Mouse (Mus musculus) gastrocnemius, postnatal 36 days (tissue): Measurements from ENCODE around the gene Olfr1504. TPM values are rescaled to one million over a fixed set of nuclear protein-coding genes. Genes with fewer than 3 reads are reported as not detected.
"Not testable (repeated sequence)": the region's sequence is repeated elsewhere in the genome, so short reads cannot be mapped to it uniquely, and the experiment has no call there.

Experiments used
- DNase-seq, 2 experiments: peaks; one replicate each; pipeline ENCODE4 v3.0.0; 2022
- intact Hi-C: fragments of 180-260 bp; cut with DNase I; formaldehyde crosslinking; loops from one replicate; pipeline ENCODE4 v1.15.1; 2025
- long read RNA-seq, 2 experiments: library from polyadenylated mRNA; stranded (forward); transcript quantifications; one replicate each; pipeline ENCODE4 v2.0.0; 2021
- total RNA-seq, 2 experiments: library from RNA; stranded (reverse); gene quantifications; 2 replicates each; pipeline ENCODE4 v1.2.3; 2021

Gene Olfr1504
- not detected for total RNA-seq
- long read RNA-seq, experiment 1 = 0 reads
- long read RNA-seq, experiment 2 = 0 reads

GRCm38 (mm10) chr19:13897828-13898227 lies at the start of gene Olfr1504:
Olfr1504 (minus strand) TSS chr19:13897928.
- DNase-seq = no peak
- intact Hi-C loops = no loop called here

GRCm38 (mm10) chr19:13913230-13913629 lies 15.5 kb upstream of the Olfr1504 start, which contains the start of gene Olfr1505:
Olfr1505 (plus strand) TSS chr19:13913530.
- no peak for DNase-seq
- intact Hi-C loops = no loop called here

GRCm38 (mm10) chr19:13861495-13861894 lies 36.2 kb downstream of the Olfr1504 start, which contains the start of gene Olfr1502:
Olfr1502 (plus strand) TSS chr19:13861795.
- intact Hi-C loops = no loop called here
- DNase-seq = no peak

DNA sequence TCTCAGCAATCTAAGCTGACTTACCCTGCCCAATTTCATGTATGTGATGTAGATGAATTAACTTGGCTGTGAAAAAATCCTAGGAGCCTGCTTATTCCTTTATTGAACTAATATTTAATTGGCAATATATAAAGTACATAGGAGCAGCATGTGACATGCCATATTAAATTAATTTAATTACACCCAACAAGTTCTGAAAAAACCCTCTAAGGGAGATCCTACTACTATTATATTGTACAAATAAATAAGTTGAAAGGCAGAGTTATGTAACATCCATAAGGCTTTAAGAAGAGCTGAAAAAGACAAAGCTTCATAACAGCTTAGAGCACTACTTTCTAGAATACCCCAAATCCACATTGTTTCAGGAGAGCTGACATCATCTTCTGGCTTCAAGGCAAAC lies 47.1 kb downstream of the Olfr1504 start, which contains the start of gene Olfr1501:
TSS of gene Olfr1501 (minus strand) at position 101 of the 400 bp plus-strand sequence.
- DNase-seq, intact Hi-C loops: not testable (repeated sequence)

Other genes with a start within 250 kb of the Olfr1504 start
- not detected for gene Olfr1490, start 246.8 kb downstream of the Olfr1504 start, total RNA-seq
- gene Olfr1491, start 200.7 kb downstream of the Olfr1504 start, total RNA-seq = not detected
- not detected for gene Olfr1493-ps1, start 174.7 kb downstream of the Olfr1504 start, total RNA-seq
- gene Olfr1494, start 158.2 kb downstream of the Olfr1504 start, total RNA-seq = not detected
- gene Olfr1495, start 133.3 kb downstream of the Olfr1504 start, total RNA-seq = not detected
- not detected for gene Olfr1496, start 120.0 kb downstream of the Olfr1504 start, total RNA-seq
- gene Olfr1497, start 99.7 kb downstream of the Olfr1504 start, total RNA-seq = not detected
- gene Olfr1499, start 78.5 kb downstream of the Olfr1504 start, total RNA-seq = not detected
- gene Olfr1500, start 67.4 kb downstream of the Olfr1504 start, total RNA-seq = not detected
- gene Olfr1501, start 47.2 kb downstream of the Olfr1504 start, total RNA-seq = not detected
- not detected for gene Olfr1502, start 36.1 kb downstream of the Olfr1504 start, total RNA-seq
- gene Olfr1505, start 15.6 kb upstream of the Olfr1504 start, total RNA-seq = not detected